Mouse (Mus musculus): ENCODE measurements at regions not wholly inside any gene's neighbourhood (a gene's known extent, or its start where the extent isn't known, plus 50 kb on each side); places are given as distances from the start of the nearest gene placed in this dataset.

DNA sequence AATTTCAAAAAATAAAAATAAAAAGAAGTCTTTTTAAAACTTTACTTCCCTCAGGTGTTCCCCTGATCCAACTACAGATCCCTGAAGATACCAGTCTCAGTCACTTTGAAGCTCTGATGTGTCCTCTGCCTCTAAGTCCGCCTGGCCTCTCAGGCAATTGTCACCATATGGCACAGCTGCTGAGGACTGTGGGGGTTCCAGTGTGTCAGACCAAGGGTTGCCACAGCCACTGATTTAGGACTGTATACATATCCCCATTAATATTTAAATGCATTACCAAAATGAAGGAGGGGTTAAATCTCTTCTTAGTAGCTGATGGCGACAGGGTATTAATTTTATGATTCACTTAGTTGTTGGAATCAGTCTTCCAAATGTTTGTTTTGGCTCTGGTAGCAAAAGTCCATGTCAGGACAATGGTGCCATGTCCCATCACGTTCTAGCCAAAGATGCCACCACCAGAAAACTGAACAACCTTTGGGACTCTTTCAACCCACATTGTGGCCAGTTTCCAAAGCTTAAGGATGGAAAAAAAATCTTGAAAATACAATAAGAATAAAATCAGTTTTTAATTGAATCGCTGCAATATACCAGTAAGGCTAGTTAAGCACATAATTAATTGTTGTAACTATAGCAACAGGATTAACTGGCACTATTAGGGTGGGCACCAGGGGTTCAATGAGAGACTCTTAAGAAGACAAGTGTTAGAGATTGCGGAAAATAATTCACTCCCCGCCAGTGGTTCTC is 62.5 kb downstream of the Arrdc4 start:
- intact Hi-C loops (cut with DNase I): no loop called here
- no peak for DNase-seq

DNA sequence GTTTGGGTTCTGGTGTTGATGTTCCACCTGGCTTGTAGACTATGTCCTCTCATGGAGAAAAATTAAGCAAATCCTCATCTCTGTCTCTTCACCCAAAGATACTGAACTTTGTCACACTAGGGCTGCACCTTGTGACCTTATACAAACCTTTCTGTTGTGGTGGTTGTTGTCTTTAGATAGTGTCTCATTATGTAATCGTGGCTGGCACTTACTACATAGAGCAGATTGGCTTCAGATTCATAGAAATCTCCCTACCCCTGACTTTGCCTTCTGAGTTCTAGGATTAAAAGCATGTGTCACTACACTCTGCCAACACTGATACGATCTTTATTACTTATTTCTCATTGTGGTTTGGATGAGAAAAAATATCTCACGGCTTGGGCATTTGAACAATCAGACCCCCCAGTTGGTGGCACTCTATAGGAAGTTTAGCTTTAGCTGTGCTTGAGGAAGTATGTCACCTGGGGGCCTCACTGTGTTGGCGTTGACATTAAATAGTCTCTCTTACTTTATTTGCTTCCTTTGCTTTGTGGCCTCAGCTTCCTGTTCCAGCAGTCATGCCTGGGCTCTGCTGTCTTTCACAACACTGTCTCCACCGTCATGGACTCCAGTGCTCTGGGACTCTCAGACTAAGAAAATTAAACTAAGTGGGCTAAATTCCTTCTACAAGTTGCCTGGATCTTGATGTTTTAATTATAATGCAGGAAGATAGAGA is 66.0 kb downstream of the Arrdc4 start:
- intact Hi-C loops (cut with DNase I): no loop called here
- DNase-seq: no peak

DNA sequence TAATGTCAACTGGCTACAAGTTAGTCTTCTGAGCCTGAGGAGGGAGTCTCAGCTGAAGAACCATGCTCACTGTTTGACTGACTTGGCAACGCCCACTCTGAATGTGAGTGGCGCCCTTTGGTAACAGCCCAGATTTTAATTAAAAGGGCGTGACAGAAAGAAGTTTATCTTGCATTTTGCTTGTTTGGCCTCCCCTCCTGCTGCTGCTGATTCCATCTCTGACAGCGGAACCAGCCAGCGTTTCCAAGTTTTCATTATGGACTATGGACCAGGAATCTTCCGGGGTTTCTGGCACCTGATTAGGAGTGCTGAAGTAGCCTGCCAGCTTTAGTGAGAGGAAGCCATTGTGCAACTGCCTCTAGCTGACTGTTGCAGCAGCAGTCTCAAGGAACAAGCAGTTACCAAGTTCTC is 66.7 kb downstream of the Arrdc4 start:
- peak; percentile 12 to 18 for DNase-seq
- intact Hi-C loops (cut with DNase I): no loop called here

DNA sequence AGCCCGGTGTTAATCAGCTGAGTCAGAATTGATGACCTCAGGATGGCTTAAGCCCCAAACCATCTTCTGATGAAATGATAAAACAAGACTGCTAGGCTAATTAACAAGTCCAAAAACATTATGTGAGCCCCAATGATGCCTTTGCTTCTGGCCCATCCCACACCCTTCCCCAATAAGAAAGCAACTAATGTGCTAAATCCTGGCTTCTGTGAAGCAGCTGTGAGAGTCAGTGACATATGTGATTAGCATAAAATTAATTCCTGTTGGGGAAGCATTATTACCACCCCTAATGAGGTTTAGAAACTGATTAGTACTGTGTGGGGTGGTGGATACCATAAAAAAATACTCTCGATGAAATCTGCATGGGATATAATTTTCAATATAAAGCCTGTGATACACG is 69.3 kb downstream of the Arrdc4 start:
- no peak for DNase-seq
- intact Hi-C loops (cut with DNase I): no loop called here

DNA sequence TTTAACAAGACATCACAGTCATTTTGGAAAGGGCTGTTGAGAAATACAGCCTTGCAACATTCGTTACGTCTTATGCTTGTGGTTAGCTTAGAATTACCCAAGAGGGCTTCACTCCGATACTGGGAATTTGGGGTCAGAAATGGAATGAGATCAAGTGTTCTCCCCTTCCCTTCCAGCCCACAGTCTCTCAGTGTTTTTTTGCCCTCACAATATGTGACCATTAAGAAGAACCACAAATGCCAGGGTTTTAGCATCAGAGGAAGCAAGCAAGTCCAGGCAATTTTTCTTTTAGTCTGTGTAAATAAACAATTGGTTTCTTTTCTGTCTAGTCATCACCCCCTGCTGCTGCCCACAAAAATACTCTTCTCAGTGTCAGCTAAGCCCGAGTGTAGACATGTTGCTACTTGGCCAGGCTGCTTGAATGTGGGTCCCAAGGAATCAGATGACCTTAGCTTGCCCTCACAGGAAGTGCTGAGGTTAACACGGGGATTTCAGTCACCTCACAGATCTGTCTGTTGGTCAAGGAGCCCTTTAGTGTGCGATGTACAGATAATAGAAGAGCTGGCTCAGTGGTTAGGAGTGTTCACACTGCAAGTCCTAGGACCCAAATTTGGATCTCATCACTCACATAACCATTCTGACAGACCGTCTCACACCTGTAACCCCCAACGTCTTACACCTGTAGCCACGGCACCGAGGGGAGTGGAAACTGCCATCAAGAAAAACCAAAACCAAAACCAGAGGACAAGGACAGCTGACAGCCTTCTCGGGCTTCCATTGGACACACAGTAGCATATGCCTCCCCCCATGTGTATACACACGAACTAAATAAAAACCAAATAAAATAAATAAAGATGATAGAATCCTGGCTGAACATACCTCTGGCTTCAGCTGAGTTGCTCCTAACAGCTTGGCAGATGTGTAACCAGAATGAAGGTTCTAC is 81.0 kb downstream of the Arrdc4 start:
- DNase-seq: no peak
- intact Hi-C loops (cut with DNase I): no loop called here

DNA sequence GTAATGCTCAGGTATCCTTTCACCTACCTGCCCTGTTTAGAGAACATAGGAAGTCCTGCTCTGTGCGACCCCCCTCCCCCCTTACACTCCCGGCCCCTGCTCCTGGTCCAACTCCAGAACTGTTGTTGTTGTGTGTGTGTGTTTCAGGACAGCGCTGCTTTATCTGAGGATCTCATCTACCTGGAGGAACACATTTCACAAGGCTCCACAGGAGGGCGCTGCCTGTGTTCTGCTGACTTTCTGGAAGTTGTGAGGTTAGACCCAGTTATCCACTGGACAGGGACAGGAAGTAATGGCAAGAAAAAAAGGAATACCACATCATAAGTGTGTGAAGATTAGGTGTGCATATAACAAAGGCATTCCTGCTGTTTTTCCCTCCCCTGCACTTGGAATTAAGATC is 81.8 kb downstream of the Arrdc4 start:
- DNase-seq: no peak
- intact Hi-C loops (cut with DNase I): no loop called here

DNA sequence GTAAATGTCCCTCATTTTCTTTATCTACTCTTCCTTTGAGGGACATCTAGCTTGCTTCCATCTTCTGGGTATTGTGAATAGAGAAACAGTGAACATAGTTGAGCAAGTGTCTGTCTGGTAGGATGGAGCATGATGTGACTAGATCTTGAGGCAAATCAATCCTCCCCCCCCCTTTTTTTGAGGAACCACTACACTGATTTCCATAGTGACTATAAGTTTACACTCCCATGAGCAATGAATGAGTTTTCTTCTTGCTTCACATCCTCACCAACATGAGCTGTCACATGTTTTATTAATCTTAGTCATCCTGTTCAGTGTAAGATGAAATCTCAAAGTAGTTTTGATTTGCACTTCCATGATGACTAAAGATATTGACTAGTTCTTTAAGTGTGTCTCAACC is 92.7 kb downstream of the Arrdc4 start:
- DNase-seq: no peak
- intact Hi-C loops (cut with DNase I): no loop called here

DNA sequence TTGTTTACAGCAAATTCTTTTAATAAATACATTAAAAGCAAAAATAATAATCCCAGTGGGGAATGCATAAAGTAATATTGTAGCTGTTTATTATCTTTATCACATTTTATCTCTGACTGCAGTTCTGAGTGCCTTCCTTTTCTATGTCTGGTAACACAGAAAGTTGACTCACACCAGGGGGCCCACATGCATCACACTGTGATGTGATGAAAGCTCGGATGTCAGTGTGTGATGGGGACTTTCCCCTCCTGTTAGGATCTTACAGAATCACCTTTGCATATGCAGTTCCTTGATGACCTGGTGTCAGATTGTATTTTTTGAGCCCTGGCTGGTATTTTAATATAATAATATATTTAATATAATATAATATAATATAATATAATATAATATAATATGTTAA is 95.5 kb downstream of the Arrdc4 start:
- DNase-seq: no peak
- intact Hi-C loops (cut with DNase I): no loop called here

DNA sequence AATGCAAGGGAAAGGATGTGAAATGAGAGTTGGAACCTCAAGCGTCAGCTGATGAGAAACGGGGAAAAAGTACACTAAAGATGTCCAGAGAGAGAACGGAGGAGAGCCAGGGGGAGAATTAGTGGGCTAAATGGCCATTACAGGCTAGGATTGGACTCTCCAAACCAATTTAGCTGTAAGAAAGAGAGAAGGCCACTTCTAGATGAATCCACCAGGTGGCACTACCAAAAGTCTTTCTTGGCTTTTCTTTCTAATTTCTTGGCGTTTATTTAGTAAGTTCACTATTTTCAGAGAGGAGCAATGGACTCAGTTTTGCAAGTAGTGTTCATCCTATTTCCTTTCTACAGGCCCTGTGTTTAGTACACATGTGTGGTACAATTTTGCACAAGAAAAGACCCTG is 97.6 kb downstream of the Arrdc4 start:
- peak; percentile 12 to 33 for DNase-seq
- intact Hi-C loops (cut with DNase I): loop anchor here (2.0 kb wide), 4 partner anchors 49 to 179 kb away; no protein-coding TSS in a partner anchor

DNA sequence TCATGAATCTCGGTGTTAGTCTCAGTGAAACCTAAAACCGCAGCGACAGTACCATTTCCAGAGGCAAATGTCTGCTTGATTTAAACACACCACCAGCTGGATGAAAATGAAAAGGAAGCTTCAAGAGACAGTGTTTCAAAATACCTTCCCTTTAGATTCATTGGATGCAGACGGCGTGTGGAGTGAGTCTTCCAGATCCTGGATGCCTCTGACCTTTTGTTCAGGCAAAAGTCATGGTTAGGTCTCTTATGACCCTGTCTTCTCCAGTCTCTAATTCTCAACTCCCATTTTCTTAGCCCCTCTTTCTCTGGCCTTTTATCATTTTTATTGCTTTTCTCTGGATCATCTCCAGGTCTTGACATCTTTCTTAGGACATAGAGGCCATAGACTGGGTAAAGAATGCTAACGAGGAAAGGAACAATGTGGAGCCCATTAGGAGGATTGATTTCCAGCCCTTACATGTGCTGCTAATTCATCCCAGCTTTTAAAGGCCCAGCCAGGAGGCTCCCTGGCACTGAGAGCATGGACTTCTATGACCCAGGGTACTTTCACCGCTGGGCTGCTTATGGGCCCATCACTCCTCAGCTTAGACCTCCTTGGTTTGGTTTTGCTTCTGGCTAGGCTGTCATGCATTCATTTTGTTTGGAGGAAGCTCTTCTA is 111.4 kb downstream of the Arrdc4 start:
- no peak for DNase-seq
- intact Hi-C loops (cut with DNase I): no loop called here

DNA sequence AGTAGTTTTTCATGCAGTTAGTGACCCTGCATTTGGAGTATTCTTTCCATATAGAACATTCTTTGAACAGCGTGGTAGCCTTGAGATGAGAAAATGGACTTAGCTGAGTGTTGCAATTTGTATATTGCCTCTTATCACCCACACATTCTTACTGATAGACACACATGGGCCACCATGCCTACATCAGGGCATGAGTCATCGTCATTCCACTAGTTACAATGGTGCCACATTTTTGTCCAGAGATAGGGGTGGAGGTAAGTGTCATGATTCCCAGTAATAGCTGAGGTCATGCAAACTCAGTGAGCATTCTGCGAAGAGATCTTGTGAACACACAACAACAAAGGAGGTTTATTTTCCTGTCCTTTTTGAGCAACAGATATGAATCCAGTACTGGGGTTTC is 128.0 kb downstream of the Arrdc4 start:
- intact Hi-C loops (cut with DNase I): no loop called here
- peak in 1 of 2 experiments; percentile 14 for DNase-seq

DNA sequence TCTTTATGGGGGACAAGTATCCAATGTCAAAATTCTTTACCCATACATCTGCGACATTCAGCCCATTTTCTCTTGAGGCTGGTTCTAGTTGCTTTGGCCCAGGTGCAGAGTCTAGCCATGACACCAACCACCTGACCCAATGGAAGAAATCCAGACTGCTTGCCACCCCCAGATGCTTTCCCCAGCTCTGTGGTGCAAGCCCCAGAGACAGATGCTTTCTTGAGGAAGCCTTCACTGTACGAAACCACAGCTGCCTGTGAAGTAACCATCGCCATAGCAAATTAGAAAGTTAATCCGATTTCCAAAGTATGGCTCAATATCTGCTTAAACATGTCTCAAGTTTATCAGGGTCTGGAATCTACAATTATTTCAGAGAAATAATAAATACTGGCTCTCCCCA is 138.5 kb downstream of the Arrdc4 start:
- DNase-seq: no peak
- intact Hi-C loops (cut with DNase I): no loop called here

DNA sequence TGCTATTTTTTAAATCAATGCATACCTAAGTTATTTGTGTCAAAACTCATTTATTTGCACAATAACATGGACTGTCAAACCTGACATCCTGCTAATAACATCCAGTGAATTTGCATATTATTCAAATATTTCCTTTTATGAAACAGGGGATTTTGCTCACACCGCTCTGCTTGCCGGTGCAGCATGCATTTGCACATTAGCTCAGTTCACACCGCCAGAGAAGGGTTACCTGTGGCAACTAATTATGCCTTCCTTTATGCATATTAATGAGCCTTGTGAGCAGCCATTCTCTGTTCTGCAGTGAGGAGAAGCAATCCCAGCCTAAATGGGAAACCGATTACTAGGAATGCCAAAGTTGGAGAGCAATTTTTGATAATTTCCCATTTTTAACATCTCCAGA is 141.9 kb downstream of the Arrdc4 start:
- no peak for DNase-seq
- intact Hi-C loops (cut with DNase I): no loop called here

DNA sequence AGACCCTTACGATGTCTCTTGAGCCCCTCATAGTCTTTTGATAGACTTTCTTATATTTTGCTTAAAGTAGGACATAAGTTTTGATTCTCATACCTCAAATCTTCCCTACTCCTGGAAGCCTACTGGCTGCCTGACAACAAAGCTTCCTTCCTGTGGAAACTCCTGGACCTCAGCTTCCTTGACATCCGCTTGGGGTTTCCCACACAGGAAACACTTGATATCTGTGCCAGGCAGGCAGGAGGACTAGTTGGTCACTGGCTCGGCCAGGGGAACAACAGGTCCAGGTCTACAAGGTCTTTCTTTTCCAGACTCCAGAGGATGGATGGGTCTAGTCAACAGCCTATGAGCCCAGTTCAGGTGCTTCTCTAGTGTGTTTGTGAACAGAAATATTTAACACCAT is 142.8 kb downstream of the Arrdc4 start:
- peak; percentile 8 to 25 for DNase-seq
- intact Hi-C loops (cut with DNase I): no loop called here

DNA sequence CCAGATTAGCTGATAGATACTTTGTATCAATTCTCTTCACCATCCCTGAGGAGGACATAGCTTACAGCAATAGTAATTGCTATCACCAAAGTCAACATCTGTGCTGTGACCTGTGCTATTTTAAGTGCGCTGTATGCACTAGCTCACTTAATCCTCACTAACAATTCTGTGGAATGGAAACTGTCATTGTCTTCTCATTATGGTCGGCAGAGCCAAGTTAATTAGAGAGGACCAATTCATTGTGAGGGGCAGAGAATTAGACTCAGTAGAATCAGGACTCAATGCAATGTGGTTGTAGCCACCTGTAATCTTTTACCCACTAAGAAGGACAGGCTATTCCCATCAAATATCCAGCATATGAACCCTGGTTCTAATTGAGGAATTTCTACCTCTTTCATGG is 145.3 kb downstream of the Arrdc4 start:
- intact Hi-C loops (cut with DNase I): loop anchor here (2.0 kb wide), 1 partner anchor 47 kb away; no protein-coding TSS in a partner anchor
- DNase-seq: no peak

DNA sequence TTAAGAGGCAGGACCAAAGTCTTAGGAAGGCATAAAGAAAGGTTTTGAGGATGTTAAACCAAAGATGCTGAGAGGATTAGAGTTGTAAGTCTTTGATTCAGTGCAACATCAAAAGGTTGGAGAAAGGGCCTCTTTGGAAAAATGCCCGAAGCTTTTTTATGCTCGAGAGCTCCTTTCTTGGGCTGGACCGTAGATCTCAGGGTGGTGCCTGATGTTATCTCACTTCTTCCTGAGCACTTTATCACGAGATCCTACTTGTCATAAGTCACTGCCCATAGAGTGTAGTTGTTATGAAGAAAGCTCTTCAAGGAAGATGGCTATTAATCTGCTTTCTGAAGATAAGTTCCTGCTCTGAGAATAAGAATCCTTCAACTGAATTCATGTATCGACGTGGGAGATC is 147.0 kb downstream of the Arrdc4 start:
- intact Hi-C loops (cut with DNase I): loop anchor here (2.0 kb wide), 1 partner anchor 49 kb away; no protein-coding TSS in a partner anchor
- no peak for DNase-seq

DNA sequence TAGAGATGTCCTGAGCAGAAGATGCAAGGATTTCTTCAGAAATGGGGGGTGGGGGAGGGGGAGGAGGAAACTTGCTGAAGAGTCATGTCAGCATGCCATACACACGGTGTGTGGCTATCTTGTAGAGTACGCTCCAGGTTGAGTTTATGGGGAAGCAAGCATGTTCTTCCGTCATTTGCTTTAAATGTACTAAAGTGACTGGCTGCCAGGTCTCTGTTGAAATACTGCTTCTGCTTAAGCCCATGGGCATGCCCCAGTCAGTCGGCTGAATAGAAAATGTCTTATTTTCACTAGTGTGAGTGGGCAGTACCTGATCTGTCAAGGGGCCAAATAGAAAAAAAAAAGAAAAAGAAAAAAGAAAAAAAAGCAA is 155.0 kb downstream of the Arrdc4 start:
- intact Hi-C loops (cut with DNase I): no loop called here
- no peak for DNase-seq

DNA sequence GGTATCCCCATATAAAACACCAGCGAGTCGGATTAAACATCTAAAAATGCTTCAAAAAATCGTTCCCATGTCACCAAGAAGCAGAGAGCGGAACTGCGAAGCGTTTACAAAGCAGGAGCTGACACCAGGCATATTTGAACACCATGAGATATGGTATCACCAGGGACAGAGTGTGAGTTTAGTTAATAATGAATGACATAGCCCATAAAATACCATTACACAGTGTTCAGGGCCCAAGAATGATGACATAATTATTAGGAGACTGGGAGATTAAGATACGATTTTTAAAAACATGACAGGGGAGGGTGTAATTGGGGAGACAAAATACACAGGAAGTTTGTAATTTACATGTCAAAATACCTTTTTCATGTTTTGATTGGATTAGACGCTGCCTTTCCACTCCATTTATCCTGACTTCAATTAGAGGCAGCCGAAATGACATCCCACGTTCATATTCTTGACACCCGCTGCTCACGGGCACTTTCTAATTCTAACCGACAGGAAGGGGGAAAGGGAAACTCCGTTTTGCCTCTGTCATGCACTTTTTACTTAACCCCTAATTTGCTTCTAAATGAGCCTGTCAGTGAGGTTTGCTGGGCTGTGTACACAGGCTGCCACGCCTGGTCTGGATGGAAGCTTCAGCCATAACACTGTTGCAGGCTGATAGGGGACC is 155.6 kb downstream of the Arrdc4 start:
- DNase-seq: no peak
- intact Hi-C loops (cut with DNase I): no loop called here

DNA sequence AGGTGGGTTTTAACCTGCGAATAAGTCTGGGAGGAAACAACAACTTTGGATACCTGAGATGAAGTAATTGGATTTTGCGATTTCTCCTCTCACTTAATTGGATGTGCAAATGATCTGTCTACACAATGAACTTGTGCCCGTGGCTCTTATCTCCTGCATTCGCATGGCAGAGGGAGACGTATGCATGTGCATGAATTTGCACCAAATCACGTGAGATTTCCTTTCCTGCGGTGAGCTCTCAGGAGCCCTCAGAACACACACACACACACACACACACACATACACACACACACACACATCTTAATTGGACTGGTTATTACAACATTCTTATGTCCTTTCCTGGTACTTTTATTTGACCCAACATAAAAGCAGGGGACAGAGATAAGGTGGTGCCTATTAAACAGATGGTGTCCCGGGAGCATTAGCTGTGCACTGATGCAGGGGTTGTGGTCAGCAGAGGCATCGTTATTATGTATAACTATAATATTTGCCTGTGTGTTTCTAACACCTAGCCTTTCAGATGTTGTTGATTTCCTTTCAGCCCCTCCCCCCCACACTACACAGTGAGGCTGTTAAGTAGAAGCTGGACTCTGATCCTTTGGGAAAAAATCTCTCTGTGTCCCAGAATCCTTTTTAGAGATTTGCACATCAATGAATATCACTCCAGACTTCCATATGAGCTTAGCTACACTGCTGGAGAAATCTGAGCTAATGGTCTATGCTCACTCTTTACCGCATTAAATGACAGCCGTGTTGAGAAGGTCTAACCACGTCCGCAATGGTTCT is 166.3 kb downstream of the Arrdc4 start:
- no peak for DNase-seq
- intact Hi-C loops (cut with DNase I): no loop called here
